Mouse (Mus musculus) erythroid progenitor cell, adult 5-6 weeks (primary cell): Measurements from ENCODE around the gene AF067061. TPM values are rescaled to one million over a fixed set of nuclear protein-coding genes. Genes with fewer than 3 reads are reported as not detected.

Experiments
- total RNA-seq, 2 experiments: library from RNA; stranded (forward) in 1 of 2; stranded (reverse) in 1 of 2; fragments of 150-400 nt in 1 of 2; fragments of 186-747, 209-891 nt in 1 of 2; gene quantifications; 2 replicates each; pipeline versions ENCODE4 v1.2.3 to v1.2.4; 2015 to 2017; ENCODE audit warnings: low replicate concordance in 2 of 2

Gene AF067061
- total RNA-seq, 2 experiments from 2014 or later, result not detected

Other genes with a start within 250 kb of the AF067061 start
- gene Gm36079, start 236.1 kb upstream of the AF067061 start, total RNA-seq (2015; ENCODE audit: low replicate concordance), result not detected in 2 replicates
- not detected in 2 replicates for gene Gm36079, start 236.1 kb upstream of the AF067061 start, total RNA-seq (2017; ENCODE audit: low replicate concordance)
- 33.5 and 35.0 TPM in 2 replicates for gene Gm21188, start 210.9 kb upstream of the AF067061 start, total RNA-seq (2015; ENCODE audit: low replicate concordance)
- 10.9 and 11.7 TPM in 2 replicates for gene Gm21188, start 210.9 kb upstream of the AF067061 start, total RNA-seq (2017; ENCODE audit: low replicate concordance)
- gene Gm20767, start 122.9 kb upstream of the AF067061 start, total RNA-seq (2015; ENCODE audit: low replicate concordance), result not detected in 2 replicates
- gene Gm20767, start 122.9 kb upstream of the AF067061 start, total RNA-seq (2017; ENCODE audit: low replicate concordance), result not detected in 2 replicates
- gene Gm21818, start 90.7 kb upstream of the AF067061 start, total RNA-seq (2015; ENCODE audit: low replicate concordance), result not detected in 2 replicates
- gene Gm21818, start 90.7 kb upstream of the AF067061 start, total RNA-seq (2017; ENCODE audit: low replicate concordance), result not detected in 2 replicates
- gene Gm21762, start 47.2 kb upstream of the AF067061 start, total RNA-seq (2015; ENCODE audit: low replicate concordance), result not detected in 2 replicates
- gene Gm21762, start 47.2 kb upstream of the AF067061 start, total RNA-seq (2017; ENCODE audit: low replicate concordance), result not detected in 2 replicates
- not detected in 2 replicates for gene Gm21731, start 24.0 kb upstream of the AF067061 start, total RNA-seq (2015; ENCODE audit: low replicate concordance)
- gene Gm21731, start 24.0 kb upstream of the AF067061 start, total RNA-seq (2017; ENCODE audit: low replicate concordance), result not detected in 2 replicates
- 14.4 TPM in 1 of 2 replicates, not detected in the other for gene BC147527, start 37.3 kb downstream of the AF067061 start, total RNA-seq (2015; ENCODE audit: low replicate concordance)
- 15.8 TPM in 1 of 2 replicates, not detected in the other for gene BC147527, start 37.3 kb downstream of the AF067061 start, total RNA-seq (2017; ENCODE audit: low replicate concordance)
- gene Tcstv3, start 53.8 kb downstream of the AF067061 start, total RNA-seq (2015; ENCODE audit: low replicate concordance), result not detected in 2 replicates
- gene Tcstv3, start 53.8 kb downstream of the AF067061 start, total RNA-seq (2017; ENCODE audit: low replicate concordance), result not detected in 2 replicates